Mouse (Mus musculus) hindbrain, embryonic 10.5 days (tissue): ENCODE measurements around the gene Adcy4. TPM values are rescaled to one million over a fixed set of nuclear protein-coding genes. Genes with fewer than 3 reads are reported as not detected.
A peak's percentile ranks its signal among the peaks of the same experiment; 100 is the strongest.

Experiments
- DNase-seq: peaks from one replicate; pipeline ENCODE4 v3.0.0-alpha.2; 2017; ENCODE audit warnings: low spot score
- H3K27ac ChIP-seq: fragments of 300-500 bp; sonication (generic); 2 replicates; pipeline ENCODE4 v1.5.1; 2016; ENCODE audit warnings: mild to moderate bottlenecking, moderate library complexity
- H3K27me3 ChIP-seq: fragments of 300-500 bp; sonication (generic); 2 replicates; pipeline ENCODE4 v1.6.1; 2016; ENCODE audit warnings: mild to moderate bottlenecking; ENCODE audit not compliant: poor library complexity, insufficient read depth, severe bottlenecking
- H3K36me3 ChIP-seq: fragments of 300-500 bp; sonication (generic); 2 replicates; pipeline ENCODE4 v1.6.1; 2016; ENCODE audit warnings: mild to moderate bottlenecking, moderate library complexity
- H3K4me1 ChIP-seq: fragments of 300-500 bp; sonication (generic); replicated peaks from 2 replicates; pipeline ENCODE4 v1.6.1; 2016; ENCODE audit warnings: mild to moderate bottlenecking
- H3K4me3 ChIP-seq: fragments of 300-500 bp; sonication (generic); 2 replicates; pipeline ENCODE4 v1.5.1; 2016; ENCODE audit warnings: mild to moderate bottlenecking, moderate library complexity
- H3K9me3 ChIP-seq: fragments of 300-500 bp; sonication (generic); 2 replicates; pipeline ENCODE4 v1.6.1; 2016; ENCODE audit warnings: mild to moderate bottlenecking, moderate library complexity
- WGBS: fragments of 180-500 bp; shearing (Covaris S2); methylation state at CpG from one replicate; pipeline ENCODE4 v1.1.7; 2016; 5-methylcytosine and 5-hydroxymethylcytosine counted together
- polyA plus RNA-seq: library from polyadenylated mRNA; unstranded; fragments of >200 nt; fragmentation: Nextera tagmentation; extraction: Ambion mirVana; gene quantifications from 2 replicates; pipeline ENCODE4 v1.2.1, GENCODE M21; 2016

The Adcy4 gene
- polyA plus RNA-seq, 1 experiment from 2014 or later: 10.3 TPM

DNA sequence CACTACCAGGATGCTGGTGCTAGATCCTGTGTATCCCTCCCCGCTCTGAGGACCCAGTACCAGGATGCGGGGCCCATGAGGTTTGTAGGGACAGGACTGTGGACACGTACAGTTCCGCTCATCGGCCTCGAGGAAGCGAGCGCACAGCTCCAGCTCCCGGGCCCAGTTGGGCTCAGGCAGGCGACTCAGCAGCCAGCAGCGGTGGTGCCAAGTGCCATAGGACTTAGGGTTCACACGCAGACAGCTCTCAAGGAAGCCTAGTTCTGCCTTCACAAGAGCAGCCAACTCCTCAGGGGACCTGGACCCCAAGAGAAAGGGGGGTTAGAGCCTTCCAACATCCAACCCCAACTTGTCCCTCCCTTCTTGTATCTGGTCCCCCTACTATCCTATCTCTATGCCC, 63.2 kb downstream of the Adcy4 start:
- DNase-seq: no peak
- Histone ChIP-seq H3K9me3 (no peaks in the 10 kb centered on the region), H3K27me3 (no peaks in the 10 kb centered on the region), H3K4me3 (peak overlapping the region; percentile 87; the same call in 1 of the 2 replicates), H3K4me1 (peaks cover 16% of the 10 kb centered on the region), H3K27ac (no peak overlapping the region), H3K36me3 (peaks cover 45% of the 10 kb centered on the region)
- 94% methylated on average over 12 of the region's 12 CpGs for WGBS

DNA sequence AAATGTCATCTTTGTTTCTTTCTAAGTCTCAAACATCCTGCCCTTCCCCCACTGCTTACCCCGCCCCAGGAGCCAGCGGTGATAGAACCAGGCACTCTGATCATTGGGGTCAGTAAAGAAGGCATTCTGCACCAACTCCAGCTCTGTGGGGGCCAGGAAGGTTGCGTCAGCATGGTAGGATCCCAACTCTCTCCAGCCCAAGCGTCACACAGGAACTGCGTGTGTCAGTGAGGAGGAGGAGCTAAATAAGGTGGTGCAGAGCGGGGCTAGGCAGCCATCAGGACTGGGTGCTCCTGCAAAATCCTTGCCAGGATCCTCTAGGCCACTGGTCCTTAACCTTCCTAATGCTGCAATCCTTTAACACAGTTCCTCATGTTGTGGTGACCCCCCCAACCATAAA, 64.2 kb downstream of the Adcy4 start:
- Histone ChIP-seq H3K9me3 (no peaks in the 10 kb centered on the region), H3K27ac (no peak overlapping the region), H3K4me3 (no peak overlapping the region), H3K27me3 (no peaks in the 10 kb centered on the region), H3K4me1 (peaks cover 16% of the 10 kb centered on the region), H3K36me3 (peaks cover 45% of the 10 kb centered on the region)
- 90% methylated on average over 6 of the region's 6 CpGs for WGBS
- DNase-seq: no peak

Other genes starting within 250 kb of the Adcy4 start
- 15.4 and 18.5 TPM in 2 replicates for gene Pck2, start 243.8 kb downstream of the Adcy4 start, polyA plus RNA-seq
- 69.5 and 94.1 TPM in 2 replicates for gene Dcaf11, start 224.1 kb downstream of the Adcy4 start, polyA plus RNA-seq
- gene A730061H03Rik, start 223.7 kb downstream of the Adcy4 start, polyA plus RNA-seq: 0.82 TPM in 1 of 2 replicates, not detected in the other
- gene Fitm1, start 208.5 kb downstream of the Adcy4 start, polyA plus RNA-seq: 0.26 and 0.34 TPM in 2 replicates
- 97.6 and 114 TPM in 2 replicates for gene Psme1, start 206.0 kb downstream of the Adcy4 start, polyA plus RNA-seq
- gene Emc9, start 198.8 kb downstream of the Adcy4 start, polyA plus RNA-seq: 6.8 and 10.0 TPM in 2 replicates
- gene Psme2, start 193.0 kb downstream of the Adcy4 start, polyA plus RNA-seq: 171 and 203 TPM in 2 replicates
- gene Rnf31, start 192.4 kb downstream of the Adcy4 start, polyA plus RNA-seq: 21.2 and 23.2 TPM in 2 replicates
- 7.2 and 7.8 TPM in 2 replicates for gene Irf9, start 180.5 kb downstream of the Adcy4 start, polyA plus RNA-seq
- 10.4 and 12.3 TPM in 2 replicates for gene Rec8, start 166.1 kb downstream of the Adcy4 start, polyA plus RNA-seq
- 101 and 107 TPM in 2 replicates for gene Ipo4, start 148.1 kb downstream of the Adcy4 start, polyA plus RNA-seq
- 0.76 and 1.5 TPM in 2 replicates for gene Gm49378, start 146.2 kb downstream of the Adcy4 start, polyA plus RNA-seq
- 76.0 and 78.1 TPM in 2 replicates for gene Tm9sf1, start 140.3 kb downstream of the Adcy4 start, polyA plus RNA-seq
- gene Tssk4, start 133.9 kb downstream of the Adcy4 start, polyA plus RNA-seq: 0.40 and 0.97 TPM in 2 replicates
- 65.6 and 67.6 TPM in 2 replicates for gene Mdp1, start 123.6 kb downstream of the Adcy4 start, polyA plus RNA-seq
- gene Gmpr2, start 112.2 kb downstream of the Adcy4 start, polyA plus RNA-seq: 60.0 and 65.9 TPM in 2 replicates
- gene Nedd8, start 112.0 kb downstream of the Adcy4 start, polyA plus RNA-seq: 646 and 662 TPM in 2 replicates
- gene Tinf2, start 102.3 kb downstream of the Adcy4 start, polyA plus RNA-seq: 63.4 and 68.9 TPM in 2 replicates
- 0.34 and 0.81 TPM in 2 replicates for gene Tgm1, start 70.2 kb downstream of the Adcy4 start, polyA plus RNA-seq
- gene Rabggta, start 61.8 kb downstream of the Adcy4 start, polyA plus RNA-seq: 34.7 and 36.3 TPM in 2 replicates
- gene Dhrs1, start 38.4 kb downstream of the Adcy4 start, polyA plus RNA-seq: 68.5 and 73.8 TPM in 2 replicates
- gene Nop9, start 38.4 kb downstream of the Adcy4 start, polyA plus RNA-seq: 53.3 and 56.5 TPM in 2 replicates
- 0.17 TPM in 1 of 2 replicates, not detected in the other for gene Cideb, start 25.6 kb downstream of the Adcy4 start, polyA plus RNA-seq
- gene Ltb4r2, start 22.7 kb downstream of the Adcy4 start, polyA plus RNA-seq: 0.14 and 0.21 TPM in 2 replicates
- gene Ltb4r1, start 18.1 kb downstream of the Adcy4 start, polyA plus RNA-seq: 0.11 and 0.39 TPM in 2 replicates
- 11.9 and 14.4 TPM in 2 replicates for gene Ripk3, start 4.8 kb upstream of the Adcy4 start, polyA plus RNA-seq
- gene Nfatc4, start 39.0 kb upstream of the Adcy4 start, polyA plus RNA-seq: 34.0 and 34.6 TPM in 2 replicates
- gene Nynrin, start 69.9 kb upstream of the Adcy4 start, polyA plus RNA-seq: 24.1 and 24.4 TPM in 2 replicates
- gene Cbln3, start 100.3 kb upstream of the Adcy4 start, polyA plus RNA-seq: 0.12 and 0.33 TPM in 2 replicates
- gene Khnyn, start 100.9 kb upstream of the Adcy4 start, polyA plus RNA-seq: 21.4 and 24.2 TPM in 2 replicates
- gene Sdr39u1, start 116.2 kb upstream of the Adcy4 start, polyA plus RNA-seq: 33.2 and 38.1 TPM in 2 replicates
- gene Cma1, start 160.6 kb upstream of the Adcy4 start, polyA plus RNA-seq: not detected in 2 replicates
- gene Cma2, start 166.9 kb upstream of the Adcy4 start, polyA plus RNA-seq: not detected in 2 replicates
- gene Mcpt1, start 233.9 kb upstream of the Adcy4 start, polyA plus RNA-seq: not detected in 2 replicates
- not detected in 2 replicates for gene Mcpt9, start 246.4 kb upstream of the Adcy4 start, polyA plus RNA-seq